Mouse (Mus musculus): Measurements from ENCODE around the gene Cdyl2.

Cdyl2 gene

GRCm38 (mm10) chr8:116543366-116543765 is 189.4 kb downstream of the Cdyl2 start:
- no peak for DNase-seq (ENCODE audit: low read depth, low spot score)

- no peak for DNase-seq (ENCODE audit: low read depth, low spot score)
Observed at GRCm38 (mm10) chr8:116542842-116543241, 189.9 kb downstream of the Cdyl2 start.

DNA sequence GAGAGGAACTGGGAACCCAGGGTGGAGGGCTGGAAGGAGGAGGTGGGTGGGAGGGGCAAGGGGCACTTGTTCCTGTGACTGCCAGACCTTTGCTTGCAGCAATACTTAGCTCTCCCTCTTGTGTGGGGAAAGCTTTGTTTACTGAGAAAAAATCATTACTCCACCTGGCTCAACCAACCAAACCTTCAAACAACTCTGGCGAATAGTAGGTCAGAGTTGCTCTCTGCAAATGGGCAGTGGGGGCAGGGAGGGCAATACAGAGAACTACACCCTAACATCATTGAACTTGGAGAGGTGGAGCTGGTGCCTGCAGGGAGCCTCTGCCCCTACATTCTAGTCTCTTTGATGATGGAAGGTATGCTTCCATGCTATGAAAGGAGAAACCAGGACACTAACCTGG is 192.7 kb downstream of the Cdyl2 start:
- DNase-seq (ENCODE audit: low read depth, low spot score), result no peak

GRCm38 (mm10) chr8:116538763-116539162 is 194.0 kb downstream of the Cdyl2 start:
- no peak for DNase-seq (ENCODE audit: low read depth, low spot score)

GRCm38 (mm10) chr8:116536786-116537185 is 196.0 kb downstream of the Cdyl2 start:
- DNase-seq (ENCODE audit: low read depth, low spot score), result no peak

GRCm38 (mm10) chr8:116533081-116533480 is 199.7 kb downstream of the Cdyl2 start:
- peak; percentile 6 for DNase-seq (ENCODE audit: low read depth, low spot score)

GRCm38 (mm10) chr8:116528736-116529135 is 204.1 kb downstream of the Cdyl2 start:
- no peak for DNase-seq (ENCODE audit: low read depth, low spot score)

- DNase-seq (ENCODE audit: low read depth, low spot score), result no peak
Observed at GRCm38 (mm10) chr8:116524915-116525314, 207.9 kb downstream of the Cdyl2 start.
